Mouse (Mus musculus): ENCODE results near the gene Sarm1. TPM values are rescaled to one million over a fixed set of nuclear protein-coding genes. Genes with fewer than 3 reads are reported as not detected.
A peak's percentile ranks its signal among the peaks of the same experiment; 100 is the strongest.

The Sarm1 gene
- total RNA-seq, 2 experiments from 2014 or later = 5.3 to 6.4 TPM

DNA sequence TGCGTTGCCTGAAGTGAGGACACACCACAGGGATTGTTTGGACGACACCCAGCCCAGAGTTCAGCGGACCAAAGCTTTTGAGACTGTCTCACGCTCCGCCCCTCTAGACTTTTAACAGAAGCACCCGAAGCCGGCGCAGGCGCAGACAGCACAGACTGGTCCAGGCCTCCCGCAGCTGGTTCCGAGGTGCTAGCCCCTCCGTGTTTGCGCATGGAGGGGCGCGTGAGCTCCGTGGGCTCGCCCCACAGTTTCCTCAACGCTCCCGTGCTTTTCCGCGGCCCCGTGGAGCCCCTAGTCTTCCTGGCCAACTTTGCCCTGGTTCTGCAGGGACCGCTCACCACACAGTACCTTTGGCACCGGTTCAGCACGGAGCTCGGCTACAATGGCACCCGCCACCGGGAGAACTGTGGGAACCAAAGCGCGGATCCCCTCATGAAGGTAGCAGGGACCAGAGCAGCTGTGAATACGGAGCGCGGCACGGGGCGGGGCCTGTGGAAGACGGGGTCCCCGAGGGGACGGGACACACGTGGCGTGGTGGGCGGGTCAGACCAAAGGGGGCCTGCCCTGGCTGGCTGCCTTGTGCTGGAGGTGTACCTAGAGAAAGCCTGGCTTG is 31.9 kb downstream of the Sarm1 start, which contains the start of gene Slc46a1:
Gene Slc46a1, plus strand, starts transcription at position 130 of the 613 bp plus-strand sequence.
- peak; percentile 80 to 84 for DNase-seq (ENCODE audit: low spot score in 2 of 2)

- no peak for DNase-seq (ENCODE audit: low spot score in 2 of 2)
Observed at GRCm38 (mm10) chr11:78465116-78465515, 32.4 kb downstream of the Sarm1 start.

- DNase-seq (ENCODE audit: low spot score in 2 of 2) = peak in 1 of 2 experiments; percentile 34
Observed at GRCm38 (mm10) chr11:78463286-78464036, 34.1 kb downstream of the Sarm1 start.

GRCm38 (mm10) chr11:78462669-78463068 is 34.9 kb downstream of the Sarm1 start:
- DNase-seq (ENCODE audit: low spot score in 2 of 2) = no peak

GRCm38 (mm10) chr11:78461894-78462293 is 35.7 kb downstream of the Sarm1 start:
- DNase-seq (ENCODE audit: low spot score in 2 of 2) = no peak

GRCm38 (mm10) chr11:78458740-78459139 is 38.8 kb downstream of the Sarm1 start:
- DNase-seq (ENCODE audit: low spot score in 2 of 2) = no peak

- peak; percentile 45 to 64 for DNase-seq (ENCODE audit: low spot score in 2 of 2)
Observed at GRCm38 (mm10) chr11:78455308-78455707, 42.2 kb downstream of the Sarm1 start.

DNA sequence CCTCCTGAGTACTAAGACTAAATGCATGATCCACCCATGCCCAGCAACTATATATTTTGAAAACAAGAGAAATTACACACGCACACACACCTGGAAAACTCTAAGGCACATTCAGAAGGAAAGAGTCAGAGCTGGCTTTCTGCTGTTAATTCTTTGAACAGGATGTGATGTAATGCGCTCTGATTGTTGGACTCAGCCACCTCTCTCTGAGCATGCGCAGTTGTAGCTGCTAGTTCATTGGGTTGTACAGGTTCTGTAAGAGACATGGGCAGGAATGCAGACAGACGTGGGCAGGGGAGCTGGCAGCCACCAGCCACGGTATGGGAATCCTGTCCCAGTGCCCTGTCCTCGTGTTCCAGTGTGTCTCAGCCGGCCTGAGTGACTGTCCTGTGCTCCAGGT is 43.3 kb downstream of the Sarm1 start:
- no peak for DNase-seq (ENCODE audit: low spot score in 2 of 2)

GRCm38 (mm10) chr11:78453675-78454074 is 43.9 kb downstream of the Sarm1 start:
- DNase-seq (ENCODE audit: low spot score in 2 of 2) = peak; percentile 61 to 62

DNA sequence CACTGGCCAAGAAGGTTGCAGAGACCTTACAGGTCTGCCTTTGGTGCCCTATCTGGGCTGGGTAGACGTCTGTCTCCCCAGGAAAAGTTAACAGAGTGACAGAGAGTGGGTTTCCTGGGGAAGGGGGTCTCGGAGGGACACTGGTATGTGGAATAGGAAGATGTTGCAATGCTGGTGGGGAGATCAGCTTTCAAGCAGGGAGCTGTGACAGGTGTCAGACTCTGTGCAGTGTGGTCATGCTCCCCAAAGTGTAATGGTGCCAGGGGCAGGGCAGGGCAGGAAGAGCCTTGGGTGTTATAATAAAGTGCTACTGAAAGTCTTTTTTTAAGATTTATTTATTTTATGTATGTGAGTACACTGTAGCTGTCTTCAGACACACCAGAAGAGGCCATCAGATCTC is 47.2 kb downstream of the Sarm1 start:
- DNase-seq (ENCODE audit: low spot score in 2 of 2) = no peak

DNA sequence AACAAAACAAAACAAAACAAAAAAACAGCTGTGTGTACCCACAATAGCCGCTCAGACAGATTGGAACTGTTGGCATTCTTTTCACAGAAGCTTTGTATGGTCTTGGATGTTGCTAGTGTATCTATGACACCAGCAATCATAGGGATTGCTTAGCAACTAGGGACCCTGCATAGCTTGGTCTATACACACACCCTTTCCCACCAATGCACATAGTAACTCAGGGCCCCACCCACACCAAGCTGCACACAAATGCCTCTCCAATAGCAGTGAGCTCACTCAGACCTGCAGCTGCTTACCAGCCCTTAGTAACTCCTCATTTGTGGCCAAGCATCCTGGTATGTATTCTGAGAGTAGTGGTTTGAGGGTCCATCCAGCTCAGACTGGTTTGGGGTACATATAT is 49.3 kb downstream of the Sarm1 start:
- no peak for DNase-seq (ENCODE audit: low spot score in 2 of 2)

DNA sequence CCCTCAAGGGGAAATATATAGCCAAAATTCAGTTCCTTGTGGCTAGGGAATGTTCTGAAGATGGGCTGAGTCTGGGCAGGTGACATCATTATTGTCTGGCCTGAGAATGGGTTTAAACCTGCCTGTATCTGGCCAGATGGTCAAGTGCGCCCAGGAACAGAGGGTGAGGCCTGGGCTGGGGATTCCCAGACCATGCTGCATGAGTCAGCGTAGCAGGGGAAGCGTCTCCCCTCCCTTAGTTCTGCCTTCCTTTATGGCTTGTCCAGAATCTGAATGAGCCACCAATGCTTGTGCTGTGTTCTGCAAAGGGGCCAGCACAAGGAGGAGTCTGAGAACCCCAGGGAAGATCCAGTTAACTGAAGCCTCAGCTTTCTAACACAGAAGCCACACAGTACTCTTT is 50.4 kb downstream of the Sarm1 start:
- no peak for DNase-seq (ENCODE audit: low spot score in 2 of 2)

DNA sequence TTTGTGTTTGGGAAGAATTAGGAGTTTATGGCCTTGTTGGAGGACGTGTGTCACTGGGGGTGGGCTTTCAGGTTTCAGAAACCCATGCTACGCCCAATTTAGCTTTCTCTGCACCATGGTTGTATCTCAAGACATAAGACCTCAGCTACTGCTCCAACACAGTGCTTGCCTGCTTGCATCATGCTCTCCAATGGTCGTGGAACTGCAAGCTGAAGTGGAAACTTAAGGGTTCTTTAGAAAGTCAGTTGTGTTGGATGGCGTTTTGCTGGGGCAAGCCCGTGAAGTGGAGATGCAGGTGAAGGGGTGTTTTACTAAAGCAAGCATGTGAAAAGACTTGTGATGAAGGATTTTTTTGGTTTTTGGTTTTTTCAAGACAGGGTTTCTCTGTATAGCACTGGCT is 54.4 kb downstream of the Sarm1 start:
- no peak for DNase-seq (ENCODE audit: low spot score in 2 of 2)

- DNase-seq (ENCODE audit: low spot score in 2 of 2) = no peak
Observed at GRCm38 (mm10) chr11:78438399-78438930, 59.1 kb downstream of the Sarm1 start.

DNA sequence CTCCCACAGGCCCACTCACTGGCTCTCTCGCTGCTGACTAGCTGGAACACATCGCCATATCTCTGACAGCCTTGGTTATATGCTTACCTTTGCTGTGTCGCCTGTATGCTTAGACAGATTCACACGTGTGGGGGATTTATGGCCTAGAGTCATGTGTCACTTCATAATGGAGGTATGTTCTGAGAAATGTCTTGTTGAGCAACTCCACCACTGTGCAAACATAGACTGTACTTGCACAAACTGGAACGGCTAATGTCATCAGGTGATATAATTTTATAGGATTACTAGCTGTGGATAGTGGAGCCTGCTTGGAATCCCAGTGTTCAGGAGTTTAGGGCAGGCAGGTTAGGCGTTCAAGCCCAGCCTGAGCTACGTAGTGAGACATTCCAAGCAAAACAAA is 60.4 kb downstream of the Sarm1 start:
- no peak for DNase-seq (ENCODE audit: low spot score in 2 of 2)

DNA sequence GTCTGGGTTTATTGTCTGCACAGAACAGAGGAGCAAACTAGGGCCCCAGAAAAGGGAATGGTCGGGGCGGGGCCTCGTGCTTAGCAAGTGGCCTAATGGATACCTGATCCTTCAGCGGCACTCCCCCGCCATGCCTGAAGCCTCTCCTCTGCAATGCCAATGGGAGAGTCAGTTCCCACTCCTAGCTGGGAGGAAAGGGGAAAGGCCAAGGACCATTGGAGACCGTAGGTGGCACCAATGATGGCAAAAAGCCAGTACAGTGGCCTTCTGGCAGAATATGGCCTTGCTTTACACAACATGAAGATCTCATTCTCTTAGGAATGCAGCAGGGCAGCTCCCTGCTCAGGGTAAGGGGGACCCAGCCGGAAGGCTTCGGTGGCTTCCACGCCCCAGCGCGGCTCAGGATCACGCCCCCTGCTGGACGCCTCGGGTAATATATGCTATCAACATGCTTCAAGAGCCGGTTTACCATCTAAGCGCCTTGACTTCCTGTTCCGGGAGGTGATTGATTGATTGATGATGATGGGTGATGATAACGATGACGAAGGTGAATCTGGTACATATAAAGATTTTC is 61.7 kb downstream of the Sarm1 start:
- peak; percentile 66 for DNase-seq (ENCODE audit: low spot score in 2 of 2)

DNA sequence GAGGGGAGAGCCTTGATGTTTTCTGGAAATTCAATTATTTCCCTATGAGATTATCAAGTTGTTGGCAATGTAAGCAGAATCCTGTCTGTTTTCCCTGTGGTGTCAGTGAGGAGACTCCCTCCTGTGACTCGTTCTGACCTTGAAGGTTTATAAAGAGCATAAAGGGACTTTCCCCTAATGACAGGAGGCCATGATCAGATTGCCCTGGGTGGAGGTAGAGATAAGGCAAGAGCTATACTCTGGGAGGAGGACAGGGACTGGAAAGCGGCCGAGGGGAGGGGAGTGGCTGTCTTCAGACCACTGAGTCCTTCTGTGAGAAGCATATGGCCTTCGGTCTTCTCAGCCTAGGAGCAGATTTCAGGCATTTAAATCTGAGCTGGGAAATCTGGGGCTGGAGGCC is 63.5 kb downstream of the Sarm1 start:
- DNase-seq (ENCODE audit: low spot score in 2 of 2) = no peak

DNA sequence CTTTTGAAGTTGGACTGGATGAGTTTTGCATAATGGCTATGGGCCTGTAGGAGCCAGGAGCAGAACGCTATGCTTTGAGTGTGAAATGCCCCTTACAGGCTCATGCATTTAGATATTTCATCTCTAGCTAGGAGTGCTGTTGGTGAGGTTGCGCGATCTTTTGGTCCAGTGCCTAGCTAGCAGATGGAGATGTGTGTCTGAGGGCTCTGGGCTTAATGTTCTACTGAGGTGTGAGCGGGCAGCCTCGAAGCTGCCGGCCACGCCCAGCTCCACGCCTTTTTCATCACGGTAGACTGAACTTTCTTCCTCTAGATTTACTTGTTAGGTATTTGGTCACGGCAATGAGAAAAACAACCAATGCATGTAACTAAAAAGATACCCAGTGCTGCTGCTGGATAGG is 66.4 kb downstream of the Sarm1 start:
- no peak for DNase-seq (ENCODE audit: low spot score in 2 of 2)

DNA sequence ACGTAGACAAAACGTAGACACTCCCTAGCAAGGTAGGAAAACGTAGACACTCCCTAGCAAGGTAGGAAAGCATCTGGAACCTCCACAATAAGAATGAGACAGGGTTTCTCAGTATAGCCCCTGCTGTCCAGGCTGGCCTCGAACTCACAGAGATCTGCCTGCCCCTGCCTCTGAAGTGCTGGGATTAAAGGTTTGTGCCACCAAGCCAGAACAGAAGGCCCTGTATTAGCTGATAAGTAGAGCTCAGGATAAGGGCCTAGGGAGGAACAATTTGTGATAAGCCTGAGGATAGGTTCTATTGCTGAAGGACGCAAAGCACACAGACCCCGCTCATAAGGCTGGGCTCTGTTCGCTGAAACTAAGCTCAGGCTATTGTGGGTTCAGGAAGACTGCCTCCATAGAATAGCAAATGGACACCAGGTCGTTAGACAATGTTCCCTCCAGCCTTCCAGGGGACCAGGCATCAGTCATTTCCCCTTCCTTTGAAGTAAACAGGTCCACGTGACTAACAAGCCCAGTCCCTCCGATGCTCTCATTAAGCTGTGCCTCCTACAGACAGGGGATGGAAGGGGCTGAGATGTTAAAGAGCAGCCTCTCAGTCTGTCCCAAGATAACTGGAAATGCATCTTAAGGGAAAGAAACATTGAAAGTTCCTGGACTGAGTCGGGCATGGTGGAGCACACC is 67.2 kb downstream of the Sarm1 start:
- DNase-seq (ENCODE audit: low spot score in 2 of 2) = no peak

DNA sequence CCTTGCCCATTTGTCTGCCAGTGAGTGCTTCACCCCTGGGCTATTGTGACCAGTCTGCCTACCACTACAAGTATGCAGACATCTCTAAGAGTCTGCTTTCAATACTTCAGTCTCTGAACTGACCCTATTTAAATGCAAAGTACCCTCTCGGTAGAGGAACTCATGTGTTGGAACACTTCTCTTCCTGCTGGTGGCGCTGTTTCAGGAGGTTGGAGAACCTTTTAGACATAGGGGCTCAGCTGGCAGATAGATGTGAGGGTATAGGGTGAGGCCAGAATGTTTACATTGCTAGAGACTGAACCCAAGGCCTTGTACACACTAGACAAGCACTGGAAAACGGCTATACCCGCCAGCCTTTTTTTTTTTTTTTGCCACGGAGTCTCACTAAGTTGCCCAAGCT is 69.2 kb downstream of the Sarm1 start:
- no peak for DNase-seq (ENCODE audit: low spot score in 2 of 2)

DNA sequence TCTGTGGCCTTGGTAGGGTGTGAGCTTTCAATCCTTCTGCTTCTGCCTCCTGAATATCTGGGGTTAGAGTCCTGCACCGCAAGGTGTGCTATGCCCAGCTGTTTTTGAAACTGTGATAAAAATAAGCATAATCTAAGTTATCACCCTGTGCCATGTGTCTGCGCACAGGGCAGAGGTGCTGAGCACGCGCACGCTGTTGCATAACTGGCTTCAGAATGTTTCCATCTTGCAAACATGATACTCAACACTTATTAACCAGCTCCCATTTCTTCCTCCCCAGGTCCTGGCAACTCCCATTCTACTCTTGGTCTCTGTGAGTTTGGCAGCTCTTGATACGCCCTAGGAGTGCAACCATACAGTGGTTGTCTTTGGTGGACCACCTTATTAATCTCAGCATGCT is 69.9 kb downstream of the Sarm1 start:
- DNase-seq (ENCODE audit: low spot score in 2 of 2) = no peak

GRCm38 (mm10) chr11:78425572-78425971 is 72.0 kb downstream of the Sarm1 start:
- DNase-seq (ENCODE audit: low spot score in 2 of 2) = no peak

Data from adrenal gland, adult 18-20 months (tissue).